Mouse (Mus musculus) left cerebral cortex, adult 2 months (tissue): Measurements from ENCODE around the gene Anxa8. TPM values are rescaled to one million over a fixed set of nuclear protein-coding genes. Genes with fewer than 3 reads are reported as not detected.

Experiments
- DNase-seq, 2 experiments: peaks; one replicate each; pipeline ENCODE4 v3.0.0; 2021 to 2022; ENCODE audit warnings: low spot score in 2 of 2, mixed read lengths in 1 of 2; ENCODE audit errors: extremely low spot score in 1 of 2
- H3K27ac ChIP-seq: fragments of 200-600 bp; 2 replicates; pipeline ENCODE4 v1.8.1; 2022
- H3K4me3 ChIP-seq: fragments of 200-600 bp; 2 replicates; pipeline ENCODE4 v1.8.1; 2022
- CTCF ChIP-seq: fragments of 200-600 bp; IDR thresholded peaks from 2 replicates; pipeline ENCODE4 v1.8.1; 2022; ENCODE audit warnings: antibody characterized with exemption, mild to moderate bottlenecking, moderate library complexity
- intact Hi-C: fragments of 180-260 bp; cut with DNase I; formaldehyde crosslinking; loops from one replicate; pipeline ENCODE4 v1.15.1; 2025
- total RNA-seq, 2 experiments: library from RNA; stranded (reverse); gene quantifications; 2 replicates each; pipeline ENCODE4 v1.2.3; 2021

Gene Anxa8
- total RNA-seq, 2 experiments from 2014 or later: 0.49 to 0.86 TPM

- Histone ChIP-seq H3K27ac (no peak overlapping the region), H3K4me3 (no peak overlapping the region)
- no peak for TF ChIP-seq CTCF
- DNase-seq: no peak
- intact Hi-C loops: loop anchor here (10.0 kb wide), 1 partner anchor 685 kb away; no protein-coding TSS in a partner anchor
These were observed 4.0 kb downstream of the Anxa8 start for GRCm38 (mm10) chr14:34089796-34090195.

GRCm38 (mm10) chr14:34091475-34091874 is 5.7 kb downstream of the Anxa8 start:
- DNase-seq: no peak
- intact Hi-C loops: no loop called here
- H3K27ac ChIP-seq: no peak overlapping the region
- H3K4me3 ChIP-seq: no peak overlapping the region
- TF ChIP-seq CTCF: no peak

GRCm38 (mm10) chr14:34092856-34093255 is 7.1 kb downstream of the Anxa8 start:
- no peak overlapping the region for H3K4me3 ChIP-seq
- TF ChIP-seq CTCF: no peak
- intact Hi-C loops: no loop called here
- no peak overlapping the region for H3K27ac ChIP-seq
- DNase-seq: no peak

- intact Hi-C loops: no loop called here
- TF ChIP-seq CTCF: no peak
- no peak overlapping the region for H3K4me3 ChIP-seq
- no peak for DNase-seq
- no peak overlapping the region for H3K27ac ChIP-seq
These were observed 10.4 kb downstream of the Anxa8 start for GRCm38 (mm10) chr14:34096161-34096560.

- DNase-seq: no peak
- intact Hi-C loops: no loop called here
- H3K4me3 ChIP-seq: no peak within 1 kb of the TSS
- no peak within 1 kb of the TSS for H3K27ac ChIP-seq
- no peak for TF ChIP-seq CTCF
These were observed 16.8 kb downstream of the Anxa8 start, which contains the start of gene A630023A22Rik for GRCm38 (mm10) chr14:34102601-34103000. Gene A630023A22Rik (minus strand): TSS chr14:34102754.

GRCm38 (mm10) chr14:34103855-34104254 is 18.1 kb downstream of the Anxa8 start:
- DNase-seq: no peak
- intact Hi-C loops: no loop called here
- Histone ChIP-seq H3K4me3 (no peak overlapping the region), H3K27ac (no peak overlapping the region)
- TF ChIP-seq CTCF: no peak

GRCm38 (mm10) chr14:34104892-34105291 is 19.1 kb downstream of the Anxa8 start:
- DNase-seq: peak; percentile 43 to 45
- peak; percentile 62 for TF ChIP-seq CTCF
- Histone ChIP-seq H3K27ac (no peak overlapping the region), H3K4me3 (no peak overlapping the region)
- intact Hi-C loops: loop anchor here (1.0 kb wide), 1 partner anchor 25 kb away; no protein-coding TSS in a partner anchor

- intact Hi-C loops: no loop called here
- Histone ChIP-seq H3K27ac (no peak overlapping the region), H3K4me3 (no peak overlapping the region)
- peak in 1 of 2 experiments; percentile 16 for DNase-seq
- TF ChIP-seq CTCF: peak; percentile 56
These were observed 20.7 kb downstream of the Anxa8 start for GRCm38 (mm10) chr14:34106389-34107062.

GRCm38 (mm10) chr14:34107594-34107993 is 21.8 kb downstream of the Anxa8 start:
- no peak overlapping the region for H3K27ac ChIP-seq
- no peak for DNase-seq
- no peak overlapping the region for H3K4me3 ChIP-seq
- TF ChIP-seq CTCF: no peak
- intact Hi-C loops: no loop called here

- DNase-seq: no peak
- intact Hi-C loops: no loop called here
- TF ChIP-seq CTCF: no peak
- Histone ChIP-seq H3K27ac (no peak overlapping the region), H3K4me3 (no peak overlapping the region)
These were observed 28.5 kb downstream of the Anxa8 start for GRCm38 (mm10) chr14:34114311-34114710.

- DNase-seq: no peak
- intact Hi-C loops: no loop called here
- TF ChIP-seq CTCF: no peak
- Histone ChIP-seq H3K4me3 (no peak overlapping the region), H3K27ac (no peak overlapping the region)
These were observed 33.4 kb downstream of the Anxa8 start for GRCm38 (mm10) chr14:34119046-34119723.

- intact Hi-C loops: no loop called here
- H3K4me3 ChIP-seq: no peak overlapping the region
- TF ChIP-seq CTCF: no peak
- no peak for DNase-seq
- no peak overlapping the region for H3K27ac ChIP-seq
These were observed 34.5 kb downstream of the Anxa8 start for GRCm38 (mm10) chr14:34120016-34120910.
